Mouse (Mus musculus) embryonic fibroblast, embryonic 13.5 days (primary cell): ENCODE measurements at regions not wholly inside any gene's neighbourhood (a gene's known extent, or its start where the extent isn't known, plus 50 kb on each side); places are given as distances from the start of the nearest gene placed in this dataset.

ENCODE experiments used
- H3K27ac ChIP-seq: 2 replicates; pipeline ENCODE4 v1.5.1; 2012; ENCODE audit warnings: low read length, control low read depth, inconsistent platforms; ENCODE audit not compliant: insufficient read depth
- H3K4me1 ChIP-seq: 2 replicates; pipeline ENCODE4 v1.6.1; 2011; ENCODE audit warnings: low read length; ENCODE audit not compliant: control insufficient read depth, insufficient read depth
- H3K4me3 ChIP-seq: 2 replicates; pipeline ENCODE4 v1.5.1; 2011; ENCODE audit warnings: mild to moderate bottlenecking, control low read depth, low read length; ENCODE audit not compliant: insufficient read depth
- CTCF ChIP-seq: IDR thresholded peaks from 2 replicates; pipeline ENCODE4 v1.5.1; 2011; ENCODE audit warnings: mild to moderate bottlenecking, control low read depth, low read length, moderate library complexity, borderline replicate concordance; ENCODE audit not compliant: insufficient read depth
- POLR2A ChIP-seq: IDR thresholded peaks from 2 replicates; pipeline ENCODE4 v1.6.1; 2011; ENCODE audit warnings: low read depth, mild to moderate bottlenecking, control low read depth, low read length, moderate library complexity

DNA sequence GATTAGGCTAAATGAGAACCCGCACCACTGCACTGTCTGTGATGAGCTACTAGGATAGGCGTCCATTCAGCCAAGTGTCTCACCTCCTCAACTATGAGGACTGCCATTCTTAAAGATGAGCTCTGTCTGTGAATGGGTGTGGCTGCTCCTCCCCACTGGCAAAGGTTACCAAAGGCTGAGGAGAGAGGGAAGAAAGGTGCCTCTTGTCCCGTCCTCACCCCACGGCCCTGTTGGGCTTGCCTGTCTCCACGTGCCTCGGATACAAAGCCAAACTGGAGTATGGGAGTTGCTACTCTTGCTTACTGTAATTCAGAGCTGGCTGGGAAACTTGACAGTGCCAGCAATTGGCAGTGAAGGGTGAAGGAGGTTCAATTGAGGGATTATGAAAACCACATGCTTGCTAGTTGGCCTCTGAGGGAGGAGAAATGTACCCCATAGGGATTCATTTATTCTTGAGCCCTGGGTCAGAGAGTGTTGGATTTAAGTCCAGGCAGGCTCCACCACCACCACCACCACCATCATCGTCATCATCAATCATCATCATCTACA lies 112.6 kb upstream of the Ngf start:
- TF ChIP-seq POLR2A (no peak), CTCF (no peak)
- Histone ChIP-seq H3K4me1 (peaks cover 11% of the 10 kb centered on the region), H3K4me3 (no peak overlapping the region), H3K27ac (no peak overlapping the region)

DNA sequence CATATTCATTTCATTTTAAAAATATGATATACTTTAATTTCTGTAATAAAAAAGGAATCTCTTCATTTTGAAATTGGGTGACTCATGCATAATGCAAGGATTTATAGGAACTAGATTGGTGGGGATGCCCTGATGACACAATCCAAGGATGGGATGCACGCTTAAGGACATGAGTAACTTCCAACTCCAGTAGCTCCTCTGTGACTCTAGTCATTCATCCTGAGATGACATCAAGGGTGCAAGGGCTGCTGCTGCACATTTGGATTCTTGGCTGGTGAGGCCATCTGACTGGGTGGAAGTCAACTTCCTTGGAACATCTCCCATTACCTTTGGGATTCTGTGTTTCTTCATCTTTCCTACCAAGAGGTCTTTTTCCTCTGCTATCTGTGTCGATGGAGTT lies 114.4 kb upstream of the Ngf start:
- H3K4me1 ChIP-seq, result peaks cover 11% of the 10 kb centered on the region
- no peak overlapping the region for H3K4me3 ChIP-seq
- peak overlapping the region; percentile 22; the same call in 1 of the 2 replicates for H3K27ac ChIP-seq
- TF ChIP-seq POLR2A (no peak), CTCF (no peak)

DNA sequence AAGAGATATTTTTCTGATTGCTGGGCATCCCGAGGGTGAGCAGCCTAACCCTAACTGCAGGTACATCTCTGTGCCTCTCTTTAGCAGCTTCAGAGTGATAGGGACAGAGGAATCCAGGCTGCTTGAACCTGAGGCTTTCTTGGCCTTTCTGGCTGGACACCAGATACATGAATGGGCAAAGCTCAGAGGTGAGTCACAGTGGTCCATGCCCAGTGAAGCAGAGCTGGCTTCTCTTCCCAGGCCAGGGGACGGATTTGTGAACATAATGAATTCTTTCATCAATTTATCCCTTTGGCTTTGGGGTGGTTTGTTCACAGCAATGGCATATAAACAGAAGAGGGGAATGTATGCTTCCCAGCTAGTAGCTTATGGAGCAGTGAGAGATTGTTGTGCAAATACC lies 114.9 kb upstream of the Ngf start:
- H3K4me1 ChIP-seq, result peaks cover 11% of the 10 kb centered on the region
- H3K4me3 ChIP-seq, result no peak overlapping the region
- no peak overlapping the region; the same call in 1 of the 2 replicates for H3K27ac ChIP-seq
- no peak for TF ChIP-seq POLR2A
- TF ChIP-seq CTCF, result no peak

DNA sequence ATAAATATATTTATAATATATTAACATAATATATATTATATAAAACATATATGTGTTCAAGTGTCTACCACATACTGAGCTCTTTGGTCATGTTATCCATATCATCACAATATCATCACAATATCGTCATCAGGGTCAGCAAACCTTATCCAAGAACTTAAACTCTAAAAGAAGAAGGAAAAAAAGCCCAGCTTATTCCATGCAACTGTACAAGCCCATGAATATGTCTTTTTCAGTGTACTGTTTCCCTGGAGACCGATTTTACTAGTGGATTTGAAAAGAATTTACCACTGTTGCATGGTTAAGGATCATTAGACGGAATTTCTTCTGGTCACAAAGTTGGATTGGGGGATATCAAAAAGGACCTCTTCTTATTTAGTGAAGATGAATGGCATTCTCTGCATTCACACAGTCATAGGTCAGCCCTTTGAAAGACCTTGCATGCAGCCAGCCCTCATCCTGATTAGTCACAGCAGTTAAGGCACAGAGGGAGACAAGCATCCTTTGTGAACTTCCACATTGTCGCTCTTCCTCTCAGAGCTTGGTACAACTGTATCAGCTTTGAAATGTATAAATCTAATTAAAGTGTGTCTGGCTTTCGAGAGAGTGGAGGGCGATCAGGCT lies 116.3 kb upstream of the Ngf start:
- H3K4me1 ChIP-seq, result peaks cover 11% of the 10 kb centered on the region
- TF ChIP-seq CTCF (no peak), POLR2A (no peak)
- no peak overlapping the region; the same call in 1 of the 2 replicates for H3K27ac ChIP-seq
- no peak overlapping the region for H3K4me3 ChIP-seq

DNA sequence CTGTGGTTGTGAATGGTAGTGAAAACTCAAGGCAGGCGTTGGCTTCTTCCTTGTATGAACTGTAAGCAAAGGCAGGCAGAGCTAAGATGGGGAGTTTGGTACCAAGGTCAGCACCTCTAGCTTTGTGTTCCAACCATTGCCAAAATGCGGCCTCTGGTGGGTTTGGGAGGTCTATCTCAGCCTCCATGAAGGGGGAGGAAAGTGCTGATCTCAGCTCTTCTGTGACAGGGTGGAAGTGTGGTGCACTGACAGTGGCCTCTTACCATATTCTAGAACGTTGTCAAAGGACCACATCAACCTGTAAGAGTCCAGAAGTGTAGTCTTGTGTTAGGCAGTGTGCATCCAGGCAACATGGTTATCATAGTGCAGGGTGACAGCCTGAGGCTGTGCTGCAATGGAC lies 123.6 kb upstream of the Ngf start:
- H3K4me3 ChIP-seq, result no peak overlapping the region
- H3K27ac ChIP-seq, result no peak overlapping the region
- TF ChIP-seq CTCF (no peak), POLR2A (no peak)
- H3K4me1 ChIP-seq, result no peaks in the 10 kb centered on the region

DNA sequence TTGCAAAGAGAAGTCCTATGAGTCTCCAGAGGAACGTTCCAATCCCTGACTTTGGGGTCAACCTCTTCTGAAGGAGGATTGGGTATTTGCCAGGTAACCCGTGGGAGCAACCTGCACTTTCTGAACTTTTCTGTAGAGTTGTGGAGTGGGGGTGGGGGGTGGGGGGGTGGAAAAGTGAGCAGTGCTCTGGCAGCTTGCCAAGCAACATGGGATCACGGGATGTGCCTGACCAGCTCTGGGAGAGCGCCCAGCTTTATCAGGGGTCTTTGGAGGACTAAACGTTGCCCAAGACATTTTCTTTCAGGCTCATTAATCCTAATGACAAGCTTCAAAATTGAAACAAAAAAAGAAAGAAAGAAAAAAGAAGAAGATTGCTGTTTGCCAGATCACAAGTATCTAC lies 124.4 kb upstream of the Ngf start:
- no peak for TF ChIP-seq POLR2A
- TF ChIP-seq CTCF, result no peak
- no peak overlapping the region for H3K27ac ChIP-seq
- no peak overlapping the region for H3K4me3 ChIP-seq
- H3K4me1 ChIP-seq, result no peaks in the 10 kb centered on the region

DNA sequence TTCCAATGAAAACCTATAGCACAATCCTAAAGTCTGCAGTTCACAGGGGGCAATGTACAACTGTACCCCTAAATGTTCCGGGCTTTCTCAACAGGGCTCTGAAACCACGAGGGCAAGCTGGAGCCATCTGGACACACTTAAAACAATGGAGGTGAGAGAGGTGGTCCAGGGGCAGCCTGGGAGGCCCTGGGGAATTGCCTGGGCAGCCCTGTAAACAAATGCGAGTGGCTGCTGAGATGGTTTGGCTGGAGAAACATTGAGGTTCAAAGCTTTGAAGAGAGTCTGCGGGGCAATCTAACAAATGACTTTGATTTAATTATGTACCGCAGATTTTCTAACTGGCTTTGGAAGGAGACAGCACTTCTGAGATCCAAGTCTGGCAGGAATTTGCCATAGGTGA lies 129.0 kb upstream of the Ngf start:
- TF ChIP-seq POLR2A (no peak), CTCF (no peak)
- Histone ChIP-seq H3K4me3 (no peak overlapping the region), H3K4me1 (no peaks in the 10 kb centered on the region; the same call in 1 of the 2 replicates), H3K27ac (no peak overlapping the region)

DNA sequence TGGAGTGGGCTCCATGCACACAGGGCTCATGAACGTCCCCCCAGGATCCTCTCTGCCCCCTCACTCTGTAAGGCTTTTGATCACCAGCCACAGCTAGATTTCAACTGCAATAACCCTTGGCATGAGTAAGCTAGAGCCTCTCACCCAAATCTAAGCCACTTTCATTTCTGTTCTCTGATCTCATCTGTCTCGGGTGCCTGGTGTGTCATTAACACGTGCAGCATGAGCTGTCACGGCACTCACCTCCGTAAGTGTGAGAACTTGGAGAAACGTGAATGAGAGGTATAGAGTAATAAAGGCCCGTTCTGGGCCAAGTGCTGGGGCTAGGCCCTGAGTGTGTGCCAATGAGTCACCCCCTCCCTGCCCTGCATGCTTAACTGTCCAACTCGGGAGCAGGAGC lies 131.8 kb upstream of the Ngf start:
- Histone ChIP-seq H3K4me3 (no peak overlapping the region), H3K4me1 (no peaks in the 10 kb centered on the region; the same call in 1 of the 2 replicates), H3K27ac (no peak overlapping the region)
- TF ChIP-seq POLR2A (no peak), CTCF (no peak)

DNA sequence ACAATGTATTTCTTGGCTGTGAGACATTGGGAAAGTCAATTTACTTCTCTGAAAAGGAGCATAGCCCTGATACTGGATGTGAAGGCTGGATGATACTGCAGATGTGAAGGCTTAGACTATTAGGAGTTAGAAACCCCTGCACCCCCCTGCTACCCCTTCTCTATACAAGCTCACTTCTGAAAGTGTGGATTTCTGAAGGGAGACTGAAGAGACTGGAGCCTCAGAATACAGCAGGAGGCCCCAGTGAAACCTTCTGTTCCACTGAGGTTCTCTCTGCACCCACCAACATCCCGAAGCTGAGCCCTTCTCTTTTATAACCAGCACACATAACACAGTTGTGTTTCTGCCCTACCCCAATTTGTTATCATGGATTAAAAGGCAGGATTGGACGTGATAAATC lies 131.7 kb upstream of the Vangl1 start:
- Histone ChIP-seq H3K4me1 (no peaks in the 10 kb centered on the region; the same call in 1 of the 2 replicates), H3K4me3 (no peak overlapping the region), H3K27ac (no peak overlapping the region)
- no peak for TF ChIP-seq CTCF
- TF ChIP-seq POLR2A, result no peak

DNA sequence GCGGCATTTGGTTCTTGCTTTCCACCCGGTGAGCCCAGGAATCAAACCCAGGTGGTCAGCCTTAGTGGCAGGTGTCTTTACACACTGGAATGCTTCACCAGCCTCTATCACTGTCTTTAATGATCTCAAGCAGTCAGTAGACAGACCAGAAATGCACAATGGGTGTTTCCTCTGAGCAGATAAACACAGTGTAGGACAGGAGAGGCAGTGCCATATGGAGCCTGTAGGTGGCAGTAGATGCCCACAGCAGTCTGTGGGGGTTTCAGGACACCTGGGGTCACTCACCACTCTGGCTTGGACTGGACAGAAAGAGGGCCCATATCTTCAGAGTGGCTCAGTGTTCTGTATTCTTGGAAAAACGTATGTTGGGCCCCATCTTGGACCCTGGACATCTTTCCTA lies 130.7 kb upstream of the Vangl1 start:
- no peak overlapping the region for H3K4me3 ChIP-seq
- no peaks in the 10 kb centered on the region; the same call in 1 of the 2 replicates for H3K4me1 ChIP-seq
- no peak overlapping the region for H3K27ac ChIP-seq
- TF ChIP-seq CTCF (peak; percentile 45; the same call in 1 of the 2 replicates), POLR2A (no peak)

DNA sequence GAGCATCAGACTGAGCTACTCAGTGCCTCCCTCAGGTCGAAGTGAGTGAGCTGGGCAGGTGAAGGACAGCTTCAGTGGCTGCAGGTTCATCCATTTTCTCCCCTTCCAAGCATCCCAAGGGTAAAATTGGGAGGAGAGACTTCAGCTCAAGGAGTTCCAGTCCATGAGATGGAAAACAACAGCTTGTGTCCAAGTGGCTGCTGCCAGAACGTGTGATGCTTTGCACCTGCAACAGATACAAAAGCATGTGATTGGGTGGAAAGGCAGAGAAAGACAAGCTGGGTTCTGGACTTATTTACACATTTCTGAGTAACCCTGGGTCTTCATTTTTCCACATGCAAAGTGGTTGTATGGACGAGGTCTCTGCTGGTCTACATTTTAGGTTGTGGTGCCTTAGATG lies 127.7 kb upstream of the Vangl1 start:
- Histone ChIP-seq H3K4me1 (no peaks in the 10 kb centered on the region), H3K27ac (no peak overlapping the region), H3K4me3 (no peak overlapping the region)
- no peak for TF ChIP-seq CTCF
- no peak for TF ChIP-seq POLR2A
